In the genomic region with DNA sequence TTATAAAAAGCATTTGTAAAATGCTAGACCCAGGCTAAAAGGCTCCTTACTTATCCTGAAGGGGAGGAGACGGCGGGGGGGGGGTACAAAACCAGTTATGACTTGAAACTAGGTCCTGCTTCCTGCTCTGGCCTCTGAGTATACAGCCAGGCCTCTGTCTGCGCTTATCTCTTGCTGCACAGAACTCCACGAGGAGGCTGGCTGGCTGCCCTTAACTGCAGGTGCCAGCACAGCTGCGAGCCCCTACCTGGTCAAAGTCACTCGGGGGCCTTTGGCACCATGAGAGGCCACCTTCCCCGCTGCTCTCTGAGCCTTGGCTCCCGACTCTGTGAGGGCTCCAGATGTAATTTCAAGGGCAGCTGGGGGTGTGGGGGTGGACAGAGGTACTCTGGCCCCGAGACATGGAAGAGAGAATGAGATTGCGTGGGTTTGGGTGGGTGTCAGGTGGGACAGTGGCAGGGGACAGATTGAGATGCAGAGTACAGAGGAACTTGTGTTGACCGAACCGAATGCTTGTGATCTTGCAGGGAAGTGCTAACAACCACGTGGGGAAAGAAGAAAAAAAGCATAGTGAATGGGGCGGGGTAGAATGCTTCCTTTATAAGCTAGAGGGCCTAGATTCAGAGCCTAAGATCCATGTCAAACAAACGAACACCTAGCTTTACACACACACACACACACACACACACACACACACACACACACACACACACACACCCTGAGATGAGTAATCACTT, we compare ENCODE assay signal across 10 mouse cellular contexts. TPM values are rescaled to one million over a fixed set of nuclear protein-coding genes. Genes with fewer than 3 reads are reported as not detected.
A peak's percentile ranks its signal among the peaks of the same experiment; 100 is the strongest.
DNase-seq lines count a peak whose midpoint lies in the region; ATAC-seq lines count a peak whose summit lies in the region.
"Had no signal": no experiment of that assay in that cellular context is flagged by ENCODE, and none has a peak within 500 bp of the region (broad histone marks: within the 10 kb centered on the region; RNA-seq: fewer than 3 reads in every experiment).

No protein-coding gene starts in this region.

- DNase-seq in adrenal gland, postnatal 10 days, result peak; percentile 12
- DNase-seq in adrenal gland, postnatal 25 days, result no peak
- DNase-seq in c-Kit-positive CD71-positive TER-119-positive erythroid progenitor cells, embryonic 14.5 days (ENCODE audit: low spot score), result peak; percentile 67
- DNase-seq in intestine, embryonic 14.5 days (ENCODE audit: low spot score), result peak; percentile 63
- peak; percentile 38 for DNase-seq in lung, postnatal 36 days
- no peak for DNase-seq in right cerebral cortex, adult 18-20 months

- no peak overlapping the region for H3K4me3 ChIP-seq in intestine, embryonic 14.5 days (ENCODE audit: low read depth, low read length)
- no peak overlapping the region for H3K4me3 ChIP-seq in midbrain, embryonic 15.5 days
- H3K4me3 ChIP-seq: forebrain, embryonic 15.5 days had no signal

- no peak overlapping the region for H3K9ac ChIP-seq in intestine, embryonic 14.5 days (ENCODE audit: low read length)
- H3K9ac ChIP-seq in midbrain, embryonic 15.5 days, result no peak overlapping the region
- H3K9ac ChIP-seq: forebrain, embryonic 15.5 days had no signal

- H3K9me3 ChIP-seq in intestine, embryonic 14.5 days (ENCODE audit: control insufficient read depth, low read length), result no peaks in the 10 kb centered on the region
- no peaks in the 10 kb centered on the region for H3K9me3 ChIP-seq in midbrain, embryonic 15.5 days
- H3K9me3 ChIP-seq: forebrain, embryonic 15.5 days had no signal

- 0 out of 2 replicates have a peak overlapping the region, but pooled peaks have one; percentile 57 for H3K27ac ChIP-seq in intestine, embryonic 14.5 days (ENCODE audit: low read depth)
- no peak overlapping the region for H3K27ac ChIP-seq in midbrain, embryonic 15.5 days
- H3K27ac ChIP-seq: forebrain, embryonic 15.5 days; macrophage had no signal

- H3K36me3 ChIP-seq in intestine, embryonic 14.5 days (ENCODE audit: control insufficient read depth, insufficient read depth, low read length), result 0 out of 2 replicates have a peak, but pooled peaks cover 7% of the 10 kb centered on the region
- no peaks in the 10 kb centered on the region for H3K36me3 ChIP-seq in midbrain, embryonic 15.5 days (replicated peaks)
- H3K36me3 ChIP-seq: forebrain, embryonic 15.5 days had no signal

- 54% methylated on average over 15 of the region's 15 CpGs for WGBS in intestine, embryonic 14.5 days
- WGBS in midbrain, embryonic 15.5 days, result 72% methylated on average over 15 of the region's 15 CpGs

- no peaks in the 10 kb centered on the region for H3K27me3 ChIP-seq in intestine, embryonic 14.5 days (replicated peaks; ENCODE audit: control insufficient read depth, insufficient read depth, low read length)
- no peaks in the 10 kb centered on the region for H3K27me3 ChIP-seq in midbrain, embryonic 15.5 days (replicated peaks)
- H3K27me3 ChIP-seq: forebrain, embryonic 15.5 days had no signal

- no peak overlapping the region for H3K4me2 ChIP-seq in intestine, embryonic 14.5 days (ENCODE audit: low read length)
- no peak overlapping the region for H3K4me2 ChIP-seq in midbrain, embryonic 15.5 days
- H3K4me2 ChIP-seq: forebrain, embryonic 15.5 days had no signal

- ATAC-seq in intestine, embryonic 14.5 days (replicated peaks; ENCODE audit: low FRiP score, low TSS enrichment, low read depth), result peak; percentile 54; the same call in 1 of the 2 replicates
- ATAC-seq in midbrain, embryonic 15.5 days (replicated peaks), result no peak
- ATAC-seq in inflammation-experienced regulatory T-cells, adult 6 months, result no peak
- ATAC-seq: forebrain, embryonic 15.5 days had no signal

- H3K4me1 ChIP-seq in intestine, embryonic 14.5 days (replicated peaks; ENCODE audit: control insufficient read depth, insufficient read depth, low read length), result no peaks in the 10 kb centered on the region
- H3K4me1 ChIP-seq in midbrain, embryonic 15.5 days, result no peaks in the 10 kb centered on the region
- H3K4me1 ChIP-seq: forebrain, embryonic 15.5 days had no signal

RNA-seq across cellular contexts. Expression of a gene that starts 24.0 kb away (rescaled TPM):
- 10 to 100 TPM; 35.0 to 44.2 TPM for total RNA-seq in adrenal gland, postnatal 10 days (2021)
- total RNA-seq in adrenal gland, postnatal 25 days (2021), result 42.7 and 65.8 TPM in 2 replicates
- 18.0 and 18.2 TPM in 2 replicates for polyA plus RNA-seq in intestine, embryonic 14.5 days (2014; fragmentation: Nextera tagmentation; extraction: Ambion mirVana)
- polyA plus RNA-seq in midbrain, embryonic 15.5 days (2015; fragmentation: Nextera tagmentation; extraction: Ambion mirVana), result 14.8 and 15.2 TPM in 2 replicates
- polyA plus RNA-seq in inflammation-experienced regulatory T-cells, adult 6 months (2017; shearing (Covaris generic)), result under 1 TPM; 0.16 to 0.34 (median 0.16) TPM

Comparison
In these comparisons a context has a peak if more than half of its experiments do, and no peak if none do; other contexts are left out.
1. DNase-seq: peak in adrenal gland, postnatal 10 days (single experiment), c-Kit-positive CD71-positive TER-119-positive erythroid progenitor cells, embryonic 14.5 days (single experiment), intestine, embryonic 14.5 days (single experiment) and lung, postnatal 36 days (single experiment); none in adrenal gland, postnatal 25 days (single experiment) and right cerebral cortex, adult 18-20 months (single experiment).
2. RNA of a gene that starts 24.0 kb away (polyA plus RNA-seq): 18.0 to 18.2 TPM in intestine, embryonic 14.5 days and 14.8 to 15.2 TPM in midbrain, embryonic 15.5 days; 0.16 to 0.34 TPM in inflammation-experienced regulatory T-cells, adult 6 months; every median in the first group is over 10 times any median in the second.